Mouse (Mus musculus): ENCODE data around the gene Bod1l.

DNA sequence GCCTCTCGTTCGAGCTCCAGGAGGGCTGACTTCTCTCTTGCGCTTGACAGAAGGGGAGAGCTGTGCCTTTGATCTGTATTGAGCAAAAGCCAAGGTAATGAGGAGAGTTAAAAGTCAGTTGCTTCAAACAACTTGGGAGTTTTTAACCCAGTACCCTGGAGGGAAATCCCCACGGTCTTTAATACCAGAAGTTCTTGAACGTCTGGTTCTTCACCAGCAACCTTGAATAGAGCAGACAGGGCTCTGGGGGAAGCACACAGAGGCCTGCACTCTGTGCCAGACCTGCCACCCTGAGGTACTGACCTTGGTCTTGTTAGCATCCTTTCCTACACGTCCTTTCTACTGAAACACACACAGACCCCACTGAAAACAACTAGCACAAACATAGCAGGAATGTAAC is 55.2 kb downstream of the Bod1l start:
- TF ChIP-seq POLR2A (IDR thresholded peaks at IDR 0.05; ENCODE audit: borderline replicate concordance, extremely low read depth, insufficient read depth, insufficient read length, poor library complexity, severe bottlenecking) (no peak), CTCF (IDR thresholded peaks at IDR 0.05; ENCODE audit: borderline replicate concordance, extremely low read depth, insufficient read depth, insufficient read length) (no peak)

Data from brain, embryonic 14.5 days (tissue).